Mouse (Mus musculus) erythroblast, embryonic 14.5 days (primary cell): Measurements from ENCODE around the gene Fry. TPM values are rescaled to one million over a fixed set of nuclear protein-coding genes. Genes with fewer than 3 reads are reported as not detected.
"Not testable (repeated sequence)": the region's sequence is repeated elsewhere in the genome, so short reads cannot be mapped to it uniquely, and the experiment has no call there.

Experiments used
- H3K27me3 ChIP-seq: 2 replicates; pipeline ENCODE4 v1.6.1; 2012; ENCODE audit warnings: inconsistent platforms; ENCODE audit not compliant: control insufficient read depth
- H3K36me3 ChIP-seq: 2 replicates; pipeline ENCODE4 v1.6.1; 2012; ENCODE audit warnings: mild to moderate bottlenecking, inconsistent platforms; ENCODE audit not compliant: control insufficient read depth
- H3K4me1 ChIP-seq: 2 replicates; pipeline ENCODE4 v1.6.1; 2012; ENCODE audit warnings: inconsistent platforms; ENCODE audit not compliant: control insufficient read depth
- H3K4me3 ChIP-seq: replicated peaks from 2 replicates; pipeline ENCODE3; 2012; ENCODE audit warnings: moderate library complexity, mild to moderate bottlenecking, inconsistent platforms
- H3K9me3 ChIP-seq: 2 replicates; pipeline ENCODE4 v1.6.1; 2012; ENCODE audit warnings: low read length, inconsistent platforms, mixed read lengths; ENCODE audit not compliant: control insufficient read depth
- GATA1 ChIP-seq: IDR thresholded peaks from 2 replicates; pipeline ENCODE4 v1.6.1; 2012; ENCODE audit warnings: low read length, inconsistent platforms, mixed read lengths
- TAL1 ChIP-seq: IDR thresholded peaks from 3 replicates; pipeline ENCODE4 v1.6.1; 2012; ENCODE audit warnings: low read length, inconsistent platforms, mixed read lengths
- polyA plus RNA-seq: library from polyadenylated mRNA; stranded (reverse); fragments of >175 nt; gene quantifications from 2 replicates; pipeline ENCODE4 v1.2.3, GENCODE M21; 2012

Gene Fry
- polyA plus RNA-seq, 1 experiment, result 0.16 TPM

- TF ChIP-seq GATA1 (no peak), TAL1 (no peak)
- no peak overlapping the region for H3K4me3 ChIP-seq
- no peaks in the 10 kb centered on the region; the same call in 1 of the 2 replicates for H3K9me3 ChIP-seq
- H3K4me1 ChIP-seq, result peaks cover 2% of the 10 kb centered on the region; the same call in 1 of the 2 replicates
- no peaks in the 10 kb centered on the region for H3K27me3 ChIP-seq
- H3K36me3 ChIP-seq, result no peaks in the 10 kb centered on the region; the same call in 1 of the 2 replicates
These were observed 346.3 kb downstream of the Fry start for GRCm38 (mm10) chr5:150464721-150465120.

DNA sequence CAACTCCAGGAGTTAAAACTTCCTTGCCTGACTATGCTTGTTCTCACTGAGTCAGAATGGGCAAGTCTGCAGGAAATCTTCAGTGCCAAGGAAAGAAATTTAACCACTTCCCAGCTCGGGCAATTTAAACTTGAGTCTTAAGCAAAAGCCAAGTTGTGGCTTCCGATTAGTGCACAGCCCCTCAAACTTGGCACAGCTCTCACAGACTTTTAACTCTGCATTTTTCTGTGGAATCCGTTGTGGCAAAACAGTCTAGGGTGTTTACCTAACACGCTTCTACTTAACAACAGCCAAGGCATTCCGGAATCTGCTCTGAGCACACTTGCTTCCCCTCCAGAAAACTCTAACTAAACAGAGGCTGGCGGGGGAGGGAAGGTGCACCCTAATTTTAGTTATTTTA, 346.8 kb downstream of the Fry start:
- Histone ChIP-seq H3K9me3 (no peaks in the 10 kb centered on the region), H3K4me3 (no peak overlapping the region), H3K36me3 (no peaks in the 10 kb centered on the region; the same call in 1 of the 2 replicates), H3K27me3 (no peaks in the 10 kb centered on the region), H3K4me1 (peaks cover 4% of the 10 kb centered on the region; the same call in 1 of the 2 replicates)
- TF ChIP-seq TAL1 (no peak), GATA1 (no peak)

GRCm38 (mm10) chr5:150466132-150466531, 347.7 kb downstream of the Fry start:
- Histone ChIP-seq H3K4me3 (no peak overlapping the region), H3K36me3 (no peaks in the 10 kb centered on the region; the same call in 1 of the 2 replicates), H3K9me3 (no peaks in the 10 kb centered on the region), H3K27me3 (no peaks in the 10 kb centered on the region), H3K4me1 (peaks cover 5% of the 10 kb centered on the region; the same call in 1 of the 2 replicates)
- no peak for TF ChIP-seq GATA1

GRCm38 (mm10) chr5:150468431-150468830, 350.0 kb downstream of the Fry start:
- no peaks in the 10 kb centered on the region for H3K9me3 ChIP-seq
- no peak for TF ChIP-seq TAL1
- no peak for TF ChIP-seq GATA1
- no peak overlapping the region for H3K4me3 ChIP-seq
- peaks cover 5% of the 10 kb centered on the region; the same call in 1 of the 2 replicates for H3K4me1 ChIP-seq
- no peaks in the 10 kb centered on the region; the same call in 1 of the 2 replicates for H3K36me3 ChIP-seq
- H3K27me3 ChIP-seq, result no peaks in the 10 kb centered on the region

DNA sequence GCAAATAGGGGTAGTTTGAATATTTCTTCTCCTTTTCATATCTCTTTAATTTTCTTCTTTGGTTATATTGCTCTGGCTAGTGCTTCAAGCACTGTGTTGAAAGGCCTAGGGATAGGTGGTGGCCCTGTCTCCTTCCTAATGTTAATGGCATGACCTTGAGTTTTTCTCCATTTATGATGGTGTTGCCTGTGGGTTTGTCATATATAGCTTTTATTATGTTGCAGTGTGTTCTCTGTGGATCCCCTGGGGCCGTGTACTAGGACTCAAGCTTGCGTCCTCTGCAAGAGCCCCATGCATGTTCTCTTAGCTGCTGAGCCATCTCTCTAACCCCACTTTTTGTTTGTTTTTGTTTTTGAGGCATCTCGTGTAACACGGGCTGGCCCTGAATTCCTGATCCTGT, 358.9 kb downstream of the Fry start:
- no peaks in the 10 kb centered on the region for H3K36me3 ChIP-seq
- no peak for TF ChIP-seq GATA1
- TF ChIP-seq TAL1, result no peak
- H3K4me3 ChIP-seq, result no peak overlapping the region
- no peaks in the 10 kb centered on the region for H3K9me3 ChIP-seq
- no peaks in the 10 kb centered on the region for H3K27me3 ChIP-seq
- H3K4me1 ChIP-seq, result no peaks in the 10 kb centered on the region

GRCm38 (mm10) chr5:150478612-150479011, 360.2 kb downstream of the Fry start:
- H3K9me3 ChIP-seq, result no peaks in the 10 kb centered on the region
- TF ChIP-seq TAL1, result no peak
- no peak for TF ChIP-seq GATA1
- H3K4me1 ChIP-seq, result no peaks in the 10 kb centered on the region
- H3K36me3 ChIP-seq, result no peaks in the 10 kb centered on the region
- H3K27me3 ChIP-seq, result no peaks in the 10 kb centered on the region
- no peak overlapping the region for H3K4me3 ChIP-seq

DNA sequence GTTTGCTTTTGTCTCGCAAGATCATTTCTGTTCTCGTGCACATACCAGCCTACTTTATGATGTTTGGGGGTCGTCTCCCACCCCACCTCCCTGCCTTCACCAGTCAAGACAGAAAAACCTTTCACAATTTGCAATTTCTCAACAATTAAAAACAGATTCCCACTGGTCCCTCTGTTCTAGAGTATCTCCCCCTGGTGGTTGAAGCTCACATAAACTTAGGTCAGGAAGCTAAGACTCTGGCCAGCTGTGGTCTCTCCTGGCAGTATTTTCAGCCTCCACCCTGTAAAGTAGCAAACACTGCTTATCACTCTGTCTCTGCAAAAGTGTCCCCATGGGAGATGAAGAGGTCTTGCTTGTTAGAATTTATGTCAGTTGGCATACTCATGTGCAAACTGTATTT, 366.8 kb downstream of the Fry start:
- Histone ChIP-seq H3K27me3 (no peaks in the 10 kb centered on the region), H3K4me1 (no peaks in the 10 kb centered on the region), H3K36me3 (no peaks in the 10 kb centered on the region), H3K9me3 (no peaks in the 10 kb centered on the region), H3K4me3 (no peak overlapping the region)
- TF ChIP-seq GATA1 (no peak), TAL1 (no peak)

GRCm38 (mm10) chr5:150490285-150490684, 371.8 kb downstream of the Fry start:
- Histone ChIP-seq H3K27me3 (no peaks in the 10 kb centered on the region), H3K4me3 (no peak overlapping the region), H3K36me3 (no peaks in the 10 kb centered on the region), H3K4me1 (no peaks in the 10 kb centered on the region), H3K9me3 (no peaks in the 10 kb centered on the region)
- no peak for TF ChIP-seq TAL1
- TF ChIP-seq GATA1, result no peak

DNA sequence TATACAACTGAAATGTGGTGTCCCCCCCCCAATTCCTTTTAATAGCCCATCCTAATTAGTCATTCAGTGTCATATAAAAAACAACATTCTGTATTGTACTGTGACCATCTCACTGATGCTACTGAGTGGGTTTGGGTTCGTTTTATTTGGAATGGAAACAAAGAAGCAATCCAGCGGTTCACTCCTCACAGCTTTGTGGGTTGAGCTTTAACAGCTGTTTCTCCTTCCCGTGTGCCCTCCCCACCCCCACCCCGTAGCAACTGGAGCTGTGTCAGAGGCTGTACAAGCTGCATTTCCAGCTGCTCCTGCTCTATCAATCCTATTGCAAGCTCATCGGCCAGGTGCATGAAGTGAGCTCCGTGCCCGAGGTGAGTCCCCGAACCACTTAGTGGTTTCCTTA, 372.4 kb downstream of the Fry start:
- Histone ChIP-seq H3K27me3 (no peaks in the 10 kb centered on the region), H3K4me3 (no peak overlapping the region), H3K36me3 (no peaks in the 10 kb centered on the region), H3K9me3 (no peaks in the 10 kb centered on the region), H3K4me1 (no peaks in the 10 kb centered on the region)
- TF ChIP-seq TAL1, result no peak
- TF ChIP-seq GATA1, result no peak

GRCm38 (mm10) chr5:150491573-150492173, 373.2 kb downstream of the Fry start:
- not testable (repeated sequence) for H3K27me3 ChIP-seq, H3K36me3 ChIP-seq, H3K4me1 ChIP-seq, H3K9me3 ChIP-seq, H3K4me3 ChIP-seq
